Mouse (Mus musculus): ENCODE data around the gene Tnni3k.

- TF ChIP-seq ZC3H11A (IDR thresholded peaks at IDR 0.05; ENCODE audit: low read depth, low read length) (no peak), USF1 (IDR thresholded peaks at IDR 0.05; ENCODE audit: low read depth, low read length) (no peak), CHD2 (IDR thresholded peaks at IDR 0.05; ENCODE audit: low read length) (no peak), CTCF (conservative IDR thresholded peaks at IDR 0.05 in 1 of 2, IDR thresholded peaks at IDR 0.05 in 1 of 2; ENCODE audit: low read depth in 2 of 2, low read length in 2 of 2) (no peak), ZNF384 (IDR thresholded peaks at IDR 0.05; ENCODE audit: low read depth, low read length) (no peak), E2F4 (IDR thresholded peaks at IDR 0.05; ENCODE audit: insufficient replicate concordance, low read depth, low read length) (no peak), POLR2AphosphoS2 (IDR thresholded peaks at IDR 0.05; ENCODE audit: low read depth, low read length) (no peak)
Observed at GRCm38 (mm10) chr3:154945688-154946161, 109.5 kb downstream of the Tnni3k start.
